Mouse (Mus musculus): ENCODE measurements around the gene Fam131c.

GRCm38 (mm10) chr4:141400171-141400570, 32.2 kb downstream of the Fam131c start:
- TF ChIP-seq USF1 (IDR thresholded peaks at IDR 0.05; ENCODE audit: low read depth, low read length) (no peak), MAX (IDR thresholded peaks at IDR 0.05; ENCODE audit: low read length) (no peak), ETS1 (conservative IDR thresholded peaks at IDR 0.05; ENCODE audit: low read depth, low read length) (no peak), UBTF (IDR thresholded peaks at IDR 0.05; ENCODE audit: low read depth, low read length) (no peak), POLR2A (IDR thresholded peaks at IDR 0.05; ENCODE audit: low read depth, low read length) (no peak)

Data from CH12.LX (cell line).